Mouse (Mus musculus) cerebellum, postnatal 25 days (tissue): ENCODE measurements at regions not wholly inside any gene's neighbourhood (a gene's known extent, or its start where the extent isn't known, plus 50 kb on each side); places are given as distances from the start of the nearest gene placed in this dataset.
"Not testable (repeated sequence)": the region's sequence is repeated elsewhere in the genome, so short reads cannot be mapped to it uniquely, and the experiment has no call there.

Experiments
- DNase-seq, 2 experiments: peaks; one replicate each; pipeline ENCODE4 v3.0.0; 2021; ENCODE audit warnings: mixed read lengths in 2 of 2

DNA sequence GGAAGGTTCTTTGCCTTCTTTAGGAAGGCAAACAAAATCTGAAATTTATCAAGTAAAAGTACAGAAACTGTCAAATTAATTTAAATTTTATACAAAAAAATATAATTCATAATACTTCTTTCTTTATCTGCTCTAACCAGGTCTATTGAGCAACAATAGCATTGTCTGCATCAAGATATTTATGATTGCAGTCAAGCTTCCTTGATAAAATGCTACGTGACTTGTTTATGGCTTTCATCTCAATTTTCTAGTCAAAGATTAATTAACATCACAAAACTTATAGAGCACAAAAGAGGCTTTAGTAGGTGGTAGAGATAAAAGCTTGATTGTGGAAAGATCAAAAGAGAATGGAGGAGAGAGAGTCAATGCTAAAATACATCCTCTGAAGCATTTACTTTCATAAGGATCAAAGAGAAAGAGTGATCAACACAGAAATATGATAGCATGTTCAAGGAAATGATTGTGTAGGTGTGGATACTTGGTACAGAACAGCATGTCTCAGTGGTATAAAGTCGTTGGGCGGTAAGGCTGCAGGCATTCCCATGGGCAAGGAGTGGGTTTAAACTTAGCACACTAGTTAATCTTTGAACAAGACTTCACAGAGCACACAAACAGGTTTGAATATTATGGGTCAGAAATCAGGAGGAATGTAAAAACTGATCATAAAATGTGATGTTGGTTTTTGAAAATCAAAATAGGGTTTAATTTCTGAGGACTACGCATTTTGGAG lies 164.3 kb upstream of the Speer4f2 start:
- DNase-seq, result no peak

GRCm38 (mm10) chr5:17210723-17211245 lies 162.2 kb upstream of the Speer4f2 start:
- DNase-seq, result no peak

GRCm38 (mm10) chr5:17223542-17223941 lies 149.4 kb upstream of the Speer4f2 start:
- DNase-seq, result not testable (repeated sequence)

GRCm38 (mm10) chr5:17247732-17248606 lies 125.0 kb upstream of the Speer4f2 start:
- DNase-seq, result no peak

DNA sequence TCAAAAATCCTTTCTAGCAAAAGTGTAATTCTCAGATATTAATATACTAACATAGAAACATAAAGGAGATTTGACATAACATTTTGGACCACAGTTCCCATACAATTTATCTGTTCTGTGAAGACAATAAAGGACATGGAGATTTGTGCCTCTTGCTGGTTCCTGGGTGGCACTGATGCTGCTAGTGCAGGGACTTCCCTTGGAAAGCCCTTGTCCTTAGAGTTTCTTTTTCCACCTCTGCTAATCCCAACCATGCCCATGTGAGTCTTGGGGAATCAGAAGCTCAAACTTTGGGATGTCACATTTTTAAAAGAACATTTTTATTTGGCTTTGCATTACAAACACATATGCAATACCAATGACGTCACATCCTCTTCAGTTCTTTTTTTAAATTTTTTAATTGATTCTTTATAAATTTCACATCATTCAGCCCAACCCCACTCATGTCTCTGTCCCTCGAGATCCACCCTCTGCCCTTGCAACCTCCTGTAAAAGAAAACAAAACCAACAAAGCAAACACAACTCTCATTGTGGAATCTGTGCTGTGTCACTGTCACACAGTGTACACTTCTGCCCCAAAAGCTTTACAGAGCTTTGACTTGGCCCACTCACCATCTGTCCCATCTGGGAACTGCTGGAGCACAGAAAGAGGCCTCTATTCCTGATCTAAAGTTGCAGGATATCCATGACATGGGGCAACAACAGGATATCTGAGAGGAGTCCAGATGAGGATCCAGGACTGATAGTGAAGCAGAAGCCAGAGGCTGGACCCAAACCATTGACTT lies 112.2 kb upstream of the Speer4f2 start:
- DNase-seq, result no peak

GRCm38 (mm10) chr5:17262126-17262525 lies 110.9 kb upstream of the Speer4f2 start:
- no peak for DNase-seq

GRCm38 (mm10) chr5:17271153-17271552 lies 101.8 kb upstream of the Speer4f2 start:
- DNase-seq, result no peak

DNA sequence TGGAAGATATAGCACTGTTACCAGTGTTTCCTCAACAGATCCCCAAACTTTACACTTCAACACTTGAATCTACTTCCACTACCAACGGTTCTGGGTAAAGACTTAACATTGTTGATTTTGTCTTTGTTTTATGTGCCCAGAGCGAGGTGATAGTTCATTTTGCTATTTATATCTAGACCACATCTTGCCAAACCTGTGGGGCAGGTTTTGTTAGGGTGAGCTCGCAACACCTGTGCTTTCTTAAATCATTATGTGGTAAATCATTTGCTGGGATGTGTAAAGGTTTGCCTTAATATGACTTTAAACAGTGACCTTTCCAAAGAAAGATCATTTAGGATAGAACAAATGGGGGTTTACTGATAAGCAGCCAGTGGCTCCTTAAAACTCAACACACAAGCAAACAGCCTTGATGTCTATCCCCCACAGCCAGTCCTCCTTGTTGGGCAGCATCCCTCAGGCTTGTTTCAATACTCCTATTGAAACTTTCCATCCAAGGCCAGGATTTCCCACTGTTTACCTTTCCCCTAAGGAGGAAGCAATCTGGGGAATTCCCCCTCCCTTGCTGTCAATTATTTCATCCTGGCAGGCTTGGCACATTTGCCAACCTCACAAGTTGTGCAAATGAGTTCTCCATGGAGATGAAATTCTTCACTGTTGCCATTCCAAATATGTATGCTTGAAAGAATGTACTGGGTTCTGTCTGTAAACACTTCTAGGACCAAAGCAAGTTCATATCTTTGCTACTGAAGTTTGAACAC lies 101.1 kb upstream of the Speer4f2 start:
- DNase-seq, result no peak

GRCm38 (mm10) chr5:17275346-17275745 lies 97.6 kb upstream of the Speer4f2 start:
- DNase-seq, result no peak

GRCm38 (mm10) chr5:17276782-17277578 lies 96.0 kb upstream of the Speer4f2 start:
- no peak for DNase-seq

- DNase-seq, result no peak
Observed at GRCm38 (mm10) chr5:17280203-17280602, 92.8 kb upstream of the Speer4f2 start.

- no peak for DNase-seq
Observed at GRCm38 (mm10) chr5:17280951-17281350, 92.0 kb upstream of the Speer4f2 start.

DNA sequence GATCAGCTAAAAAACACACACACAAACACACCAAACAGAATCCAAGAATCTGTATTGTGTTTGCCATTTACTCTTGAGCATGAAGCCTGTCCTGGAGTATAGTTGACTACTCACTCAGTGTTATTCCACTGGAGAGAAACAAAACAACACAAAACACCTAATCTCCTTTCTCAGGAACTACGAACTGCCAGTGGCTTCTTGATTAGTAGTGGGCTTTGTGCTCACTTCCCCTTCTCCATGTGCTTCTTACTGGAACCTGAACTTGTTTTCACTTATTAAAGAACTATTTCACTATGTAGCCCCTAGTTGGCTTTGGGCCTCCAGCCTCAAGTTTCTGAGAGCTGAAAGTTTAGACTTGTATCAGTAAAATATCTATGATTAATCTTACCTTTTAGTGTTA lies 84.0 kb upstream of the Speer4f2 start:
- no peak for DNase-seq

DNA sequence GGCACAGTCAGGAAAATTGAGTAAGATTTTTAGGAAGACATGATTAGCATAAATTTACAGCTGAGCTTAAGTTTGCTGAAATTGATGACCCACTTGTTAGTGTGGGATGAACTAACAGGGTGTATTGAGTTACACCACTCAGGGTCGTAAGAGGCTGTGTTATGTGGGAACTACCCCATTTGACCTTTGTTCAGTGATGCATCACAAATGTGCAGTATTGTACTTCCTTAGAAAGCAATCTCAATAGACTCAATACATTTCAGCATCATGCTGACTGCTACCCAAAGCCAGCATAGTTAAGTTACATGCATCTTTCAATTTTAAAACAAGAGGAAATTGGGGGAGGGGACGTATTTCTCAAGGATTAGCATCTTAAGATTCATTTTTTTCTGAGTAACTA lies 80.4 kb upstream of the Speer4f2 start:
- no peak for DNase-seq

DNA sequence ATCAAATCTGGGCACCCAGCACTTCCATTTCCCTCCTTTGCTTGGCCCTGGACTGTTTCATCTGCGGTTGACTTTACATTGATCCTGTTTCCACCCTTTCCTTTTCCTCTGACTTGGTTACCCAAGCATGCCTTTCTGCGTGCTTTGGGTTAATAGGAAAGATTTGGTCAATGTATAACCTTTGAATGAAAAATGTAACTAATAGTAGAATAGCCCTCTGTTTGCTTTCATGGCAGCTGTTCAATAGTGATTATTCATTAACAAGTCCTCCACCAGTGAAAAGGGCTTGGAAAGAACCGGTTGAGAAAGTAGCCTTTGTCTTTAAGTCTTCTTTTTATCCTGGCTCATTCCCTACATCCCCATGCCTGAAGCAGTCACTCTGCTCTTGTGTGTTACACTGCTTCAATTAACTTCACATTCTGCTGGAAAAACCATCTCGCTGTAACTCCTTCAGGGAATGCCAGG lies 76.4 kb upstream of the Speer4f2 start:
- no peak for DNase-seq

- DNase-seq, result no peak
Observed at GRCm38 (mm10) chr5:17299846-17300245, 73.1 kb upstream of the Speer4f2 start.

- no peak for DNase-seq
Observed at GRCm38 (mm10) chr5:17321501-17321900, 51.5 kb upstream of the Speer4f2 start.
